Comparison of ENCODE assay signal across 9 mouse cellular contexts in genomic region chr14:56817616-56818015, GRCm38 (mm10). TPM values are rescaled to one million over a fixed set of nuclear protein-coding genes. Genes with fewer than 3 reads are reported as not detected.
DNase-seq lines count a peak whose midpoint lies in the region; ATAC-seq and TF ChIP-seq lines count a peak whose summit lies in the region.
"Had no signal": no experiment of that assay in that cellular context is flagged by ENCODE, and none has a peak within 500 bp of the region (broad histone marks: within the 10 kb centered on the region; RNA-seq: fewer than 3 reads in every experiment).

No protein-coding gene starts in this region.

- no peak for ATAC-seq in kidney, embryonic 16.5 days (ENCODE audit: low FRiP score, low TSS enrichment)
- ATAC-seq in forebrain, postnatal 0 days: no peak
- ATAC-seq in neural tube, embryonic 14.5 days (ENCODE audit: low read depth): no peak

- no peak for DNase-seq in kidney, postnatal 4 days
- DNase-seq in embryo, embryonic 10.5 days (ENCODE audit: low spot score): peak; percentile 30
- no peak for DNase-seq in forebrain, postnatal 0 days
- no peak for DNase-seq in layer of hippocampus, postnatal 14 days (ENCODE audit: low spot score in 2 of 2)
- no peak for DNase-seq in spleen, postnatal 10 days (ENCODE audit: low spot score in 2 of 2)
- DNase-seq: gastrocnemius, postnatal 14 days; thymus, adult 18-20 months had no signal

- no peaks in the 10 kb centered on the region for H3K27me3 ChIP-seq in kidney, embryonic 16.5 days (ENCODE audit: insufficient read depth, low read length)
- no peaks in the 10 kb centered on the region for H3K27me3 ChIP-seq in forebrain, postnatal 0 days (ENCODE audit: insufficient read depth, low read length)
- no peaks in the 10 kb centered on the region for H3K27me3 ChIP-seq in neural tube, embryonic 14.5 days (ENCODE audit: control insufficient read depth, insufficient read depth, low read length)

- no peak overlapping the region for H3K4me3 ChIP-seq in kidney, embryonic 16.5 days (ENCODE audit: low read length)
- H3K4me3 ChIP-seq in forebrain, postnatal 0 days (ENCODE audit: low read depth, low read length): no peak overlapping the region
- H3K4me3 ChIP-seq in neural tube, embryonic 14.5 days (ENCODE audit: low read depth, low read length): no peak overlapping the region

- no peaks in the 10 kb centered on the region for H3K9me3 ChIP-seq in kidney, embryonic 16.5 days (ENCODE audit: low read length)
- 0 out of 2 replicates have a peak, but pooled peaks cover 4% of the 10 kb centered on the region for H3K9me3 ChIP-seq in forebrain, postnatal 0 days (ENCODE audit: low read length)
- no peaks in the 10 kb centered on the region for H3K9me3 ChIP-seq in neural tube, embryonic 14.5 days (ENCODE audit: control insufficient read depth, low read length)

- no peak overlapping the region for H3K9ac ChIP-seq in kidney, embryonic 16.5 days (replicated peaks; ENCODE audit: low read length)
- no peak overlapping the region for H3K9ac ChIP-seq in forebrain, postnatal 0 days
- H3K9ac ChIP-seq in neural tube, embryonic 14.5 days (replicated peaks; ENCODE audit: low read depth, low read length): no peak overlapping the region

- H3K4me2 ChIP-seq in kidney, embryonic 16.5 days (replicated peaks; ENCODE audit: low read depth, low read length): peak overlapping the region; percentile 12; the same call in 1 of the 2 replicates
- peak overlapping the region; percentile 19; the same call in 1 of the 2 replicates for H3K4me2 ChIP-seq in forebrain, postnatal 0 days (ENCODE audit: low read depth)
- H3K4me2 ChIP-seq in neural tube, embryonic 14.5 days (ENCODE audit: low read depth, low read length): 0 out of 2 replicates have a peak overlapping the region, but pooled peaks have one; percentile 6

- 14% methylated on average over 10 of the region's 11 CpGs for WGBS in kidney, embryonic 16.5 days
- 11% methylated on average over 11 of the region's 11 CpGs for WGBS in forebrain, postnatal 0 days
- 10% methylated on average over 10 of the region's 11 CpGs for WGBS in neural tube, embryonic 14.5 days

- H3K4me1 ChIP-seq in kidney, embryonic 16.5 days (ENCODE audit: insufficient read depth, low read length): peaks cover 8% of the 10 kb centered on the region
- H3K4me1 ChIP-seq in forebrain, postnatal 0 days (ENCODE audit: insufficient read depth): peaks cover 4% of the 10 kb centered on the region; the same call in 1 of the 2 replicates
- H3K4me1 ChIP-seq in neural tube, embryonic 14.5 days (ENCODE audit: control insufficient read depth, insufficient read depth, low read length): no peaks in the 10 kb centered on the region

- no peaks in the 10 kb centered on the region for H3K36me3 ChIP-seq in kidney, embryonic 16.5 days (ENCODE audit: insufficient read depth, low read length)
- no peaks in the 10 kb centered on the region for H3K36me3 ChIP-seq in forebrain, postnatal 0 days (ENCODE audit: insufficient read depth)
- H3K36me3 ChIP-seq in neural tube, embryonic 14.5 days (ENCODE audit: control insufficient read depth, insufficient read depth, low read length): no peaks in the 10 kb centered on the region

- no peak for TF ChIP-seq CTCF in forebrain, postnatal 0 days (IDR thresholded peaks at IDR 0.05; ENCODE audit: low read depth)

- no peak overlapping the region for H3K27ac ChIP-seq in kidney, embryonic 16.5 days (ENCODE audit: low read length)
- H3K27ac ChIP-seq in forebrain, postnatal 0 days (ENCODE audit: low read depth, low read length): no peak overlapping the region
- no peak overlapping the region for H3K27ac ChIP-seq in neural tube, embryonic 14.5 days (ENCODE audit: low read depth, low read length)

RNA-seq across cellular contexts. Expression of gene Zmym5, which starts 6.1 kb away (rescaled TPM):
- 29.2 and 33.5 TPM in 2 replicates for polyA plus RNA-seq in kidney, embryonic 16.5 days (2015; fragmentation: Nextera tagmentation; extraction: Ambion mirVana)
- 20.8 and 23.6 TPM in 2 replicates for total RNA-seq in forebrain, postnatal 0 days (2014; rRNA removed)
- 17.0 and 27.2 TPM in 2 replicates for polyA plus RNA-seq in forebrain, postnatal 0 days (2015; fragmentation: Nextera tagmentation; extraction: Ambion mirVana)
- polyA plus RNA-seq in neural tube, embryonic 14.5 days (2014; fragmentation: Nextera tagmentation; extraction: Ambion mirVana): 26.5 and 28.0 TPM in 2 replicates
- total RNA-seq in layer of hippocampus, postnatal 14 days (2021): 10 to 100 TPM; 28.8 to 30.1 TPM

RNA-seq across cellular contexts. Expression of gene Pspc1, which starts 39.5 kb away (rescaled TPM):
- polyA plus RNA-seq in kidney, embryonic 16.5 days (2015; fragmentation: Nextera tagmentation; extraction: Ambion mirVana): 24.6 and 30.1 TPM in 2 replicates
- total RNA-seq in forebrain, postnatal 0 days (2014; rRNA removed): 56.6 and 59.6 TPM in 2 replicates
- polyA plus RNA-seq in forebrain, postnatal 0 days (2015; fragmentation: Nextera tagmentation; extraction: Ambion mirVana): 33.1 and 39.1 TPM in 2 replicates
- 51.3 and 72.5 TPM in 2 replicates for polyA plus RNA-seq in neural tube, embryonic 14.5 days (2014; fragmentation: Nextera tagmentation; extraction: Ambion mirVana)
- total RNA-seq in layer of hippocampus, postnatal 14 days (2021): 10 to 100 TPM; 58.7 to 60.2 TPM
